Mouse (Mus musculus) embryonic facial prominence, embryonic 11.5 days (tissue): ENCODE results near the gene Cep63. TPM values are rescaled to one million over a fixed set of nuclear protein-coding genes. Genes with fewer than 3 reads are reported as not detected.

Experiments
- ATAC-seq: fragments of 200-750 bp; cut with Nextera tagmentation; replicated peaks from 2 replicates; pipeline ENCODE4 v1.8.0; 2017; ENCODE audit warnings: low read depth; ENCODE audit not compliant: insufficient number of reproducible peaks, low FRiP score, low TSS enrichment
- DNase-seq: peaks from one replicate; pipeline ENCODE4 v3.0.0-alpha.2; 2015; ENCODE audit warnings: low spot score
- H3K27ac ChIP-seq: fragments of 300-500 bp; sonication (generic); replicated peaks from 2 replicates; pipeline ENCODE4 v1.5.1; 2014; ENCODE audit warnings: mild to moderate bottlenecking, low read depth, low read length, control low read depth
- H3K27me3 ChIP-seq: fragments of 300-500 bp; sonication (generic); 2 replicates; pipeline ENCODE4 v1.6.1; 2014; ENCODE audit warnings: mild to moderate bottlenecking, low read length, moderate library complexity, mixed read lengths; ENCODE audit not compliant: control insufficient read depth, insufficient read depth
- H3K36me3 ChIP-seq: fragments of 300-500 bp; sonication (generic); replicated peaks from 2 replicates; pipeline ENCODE4 v1.6.1; 2014; ENCODE audit warnings: low read depth, mild to moderate bottlenecking, low read length, moderate library complexity, mixed read lengths; ENCODE audit not compliant: control insufficient read depth, insufficient read depth
- H3K4me1 ChIP-seq: fragments of 300-500 bp; sonication (generic); 2 replicates; pipeline ENCODE4 v1.6.1; 2014; ENCODE audit warnings: low read length, mixed read lengths; ENCODE audit not compliant: control insufficient read depth, insufficient read depth
- H3K4me2 ChIP-seq: fragments of 300-500 bp; sonication (generic); 2 replicates; pipeline ENCODE4 v1.6.1; 2014; ENCODE audit warnings: low read depth, mild to moderate bottlenecking, control low read depth, low read length, moderate library complexity
- H3K4me3 ChIP-seq: fragments of 300-500 bp; sonication (generic); 2 replicates; pipeline ENCODE4 v1.5.1; 2014; ENCODE audit warnings: low read depth, low read length, control low read depth
- H3K9ac ChIP-seq: fragments of 300-500 bp; sonication (generic); replicated peaks from 2 replicates; pipeline ENCODE4 v1.6.1; 2014; ENCODE audit warnings: mild to moderate bottlenecking, control low read depth, low read length
- H3K9me3 ChIP-seq: fragments of 300-500 bp; sonication (generic); replicated peaks from 2 replicates; pipeline ENCODE4 v1.6.1; 2016; ENCODE audit warnings: mild to moderate bottlenecking, low read length, inconsistent platforms, mixed read lengths; ENCODE audit not compliant: control insufficient read depth
- WGBS: fragments of 180-500 bp; shearing (Covaris S2); extraction: QIAGEN DNeasy Blood & Tissue Kit; methylation state at CpG from one replicate; pipeline ENCODE4 v1.1.7; 2014; 5-methylcytosine and 5-hydroxymethylcytosine counted together
- polyA plus RNA-seq: library from polyadenylated mRNA; unstranded; fragments of >200 nt; fragmentation: Nextera tagmentation; extraction: Ambion mirVana; gene quantifications from 2 replicates; pipeline ENCODE4 v1.2.1, GENCODE M21; 2014

Gene Cep63
- polyA plus RNA-seq, result 53.2 and 53.7 TPM in 2 replicates

DNA sequence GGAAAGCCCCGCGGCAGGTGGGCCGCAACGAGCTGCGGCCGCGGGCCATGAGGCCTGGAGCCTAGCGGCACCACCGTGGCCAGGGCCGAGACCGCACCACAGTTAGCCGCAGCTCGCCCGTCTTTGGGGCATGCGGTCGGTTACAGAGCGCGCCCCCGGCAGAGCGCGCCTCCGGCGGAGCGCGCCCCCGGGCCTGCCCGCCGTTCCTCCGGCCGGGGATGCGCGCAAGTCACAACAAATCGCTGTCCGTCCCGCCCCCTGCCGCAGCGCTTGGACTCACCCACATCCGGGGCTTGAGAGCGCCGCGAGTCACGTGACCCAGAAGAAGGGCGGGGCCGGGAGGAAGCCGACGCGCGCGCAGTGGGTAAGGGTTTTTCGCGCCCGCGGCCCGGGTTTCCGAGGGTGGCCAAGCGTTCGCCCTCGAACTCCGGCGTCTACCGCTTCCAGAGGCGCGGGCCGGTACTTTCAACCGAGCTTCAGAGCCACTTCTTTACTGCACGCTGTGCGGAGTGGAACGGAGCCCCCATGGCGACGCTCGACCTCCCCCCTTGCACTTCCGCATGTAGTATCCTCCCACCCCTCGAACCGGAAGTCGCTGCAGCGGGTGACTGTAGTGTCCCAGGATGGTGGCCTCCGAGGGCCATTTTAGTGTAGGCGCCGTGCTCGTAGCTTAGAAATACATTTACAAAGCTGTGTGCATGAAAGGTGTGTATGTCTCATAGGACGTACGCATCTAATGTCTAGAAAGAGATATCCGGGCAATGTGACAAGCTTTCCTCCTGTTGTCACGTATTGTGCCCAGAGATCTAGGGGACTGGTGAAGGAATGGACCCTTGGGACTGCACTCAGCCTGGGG lies at the start of gene Cep63, which contains the start of gene Anapc13:
TSS of gene Cep63 (minus strand) at position 552 of the 856 bp plus-strand sequence.
TSS of gene Anapc13 (plus strand) at position 314 of the 856 bp plus-strand sequence.
- no peaks in the 10 kb centered on the region for H3K9me3 ChIP-seq
- DNase-seq (peak; percentile 98), ATAC-seq (peak; percentile 91)
- H3K27ac ChIP-seq, result peak within 1 kb of the TSS; percentile 96
- peak within 1 kb of the TSS; percentile 76 for H3K4me2 ChIP-seq
- no peaks in the 10 kb centered on the region for H3K36me3 ChIP-seq
- peaks cover 3% of the 10 kb centered on the region; the same call in 1 of the 2 replicates for H3K4me1 ChIP-seq
- peak within 1 kb of the TSS; percentile 88 for H3K4me3 ChIP-seq
- under 1% methylated on average over 78 of the region's 84 CpGs for WGBS
- no peaks in the 10 kb centered on the region for H3K27me3 ChIP-seq
- H3K9ac ChIP-seq, result peak within 1 kb of the TSS; percentile 99

DNA sequence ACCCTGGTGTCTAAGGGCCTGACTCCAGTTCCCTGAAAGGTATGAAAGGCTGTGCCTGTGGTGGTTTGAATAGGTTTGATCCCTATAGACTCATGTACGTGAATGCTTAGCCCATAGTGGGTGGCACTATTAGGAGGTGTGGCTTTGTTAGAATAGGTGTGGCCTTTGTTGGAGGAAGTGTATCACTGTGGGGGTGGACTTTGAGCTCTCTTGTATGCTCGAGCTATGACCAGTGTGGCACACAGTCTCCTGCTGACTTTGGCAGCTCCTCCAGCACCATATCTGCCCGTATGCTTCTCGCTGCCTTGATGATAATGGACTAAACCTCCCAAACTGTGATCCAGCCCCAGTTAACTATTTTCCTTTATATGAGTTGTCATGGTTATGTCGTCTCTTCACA lies 49.6 kb upstream of the Cep63 start:
- H3K4me1 ChIP-seq, result no peaks in the 10 kb centered on the region
- no peak overlapping the region for H3K27ac ChIP-seq
- no peak overlapping the region for H3K4me2 ChIP-seq
- H3K36me3 ChIP-seq, result no peaks in the 10 kb centered on the region
- no peaks in the 10 kb centered on the region for H3K9me3 ChIP-seq
- no peak for DNase-seq
- H3K27me3 ChIP-seq, result no peaks in the 10 kb centered on the region
- H3K9ac ChIP-seq, result no peak overlapping the region
- H3K4me3 ChIP-seq, result no peak overlapping the region
- ATAC-seq, result no peak
- 82% methylated on average over 5 of the region's 5 CpGs for WGBS

DNA sequence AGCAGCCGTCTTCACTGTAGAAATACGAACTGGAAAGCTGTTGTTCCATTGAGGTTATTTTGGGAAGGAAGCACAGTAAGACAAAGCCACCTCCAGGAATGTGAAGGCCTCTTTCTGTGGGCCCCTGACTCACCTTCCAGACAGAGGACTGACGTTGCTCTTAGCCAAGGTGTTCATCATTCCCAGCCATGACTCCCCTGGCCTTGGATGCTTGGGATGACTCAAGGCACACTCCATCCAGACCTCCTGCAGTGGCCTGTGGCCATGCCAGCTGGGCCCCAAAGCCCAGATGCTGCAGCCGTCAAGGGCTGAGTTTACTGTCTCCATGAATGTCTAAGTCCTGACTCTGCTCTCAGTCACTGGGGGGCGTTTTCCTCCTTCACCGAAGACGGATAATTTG lies 47.0 kb upstream of the Cep63 start:
- ATAC-seq (no peak), DNase-seq (no peak)
- Histone ChIP-seq H3K9ac (no peak overlapping the region), H3K4me1 (no peaks in the 10 kb centered on the region), H3K4me3 (no peak overlapping the region), H3K27ac (no peak overlapping the region), H3K27me3 (no peaks in the 10 kb centered on the region), H3K4me2 (no peak overlapping the region), H3K36me3 (no peaks in the 10 kb centered on the region), H3K9me3 (no peaks in the 10 kb centered on the region)
- 54% methylated on average over 7 of the region's 7 CpGs for WGBS

DNA sequence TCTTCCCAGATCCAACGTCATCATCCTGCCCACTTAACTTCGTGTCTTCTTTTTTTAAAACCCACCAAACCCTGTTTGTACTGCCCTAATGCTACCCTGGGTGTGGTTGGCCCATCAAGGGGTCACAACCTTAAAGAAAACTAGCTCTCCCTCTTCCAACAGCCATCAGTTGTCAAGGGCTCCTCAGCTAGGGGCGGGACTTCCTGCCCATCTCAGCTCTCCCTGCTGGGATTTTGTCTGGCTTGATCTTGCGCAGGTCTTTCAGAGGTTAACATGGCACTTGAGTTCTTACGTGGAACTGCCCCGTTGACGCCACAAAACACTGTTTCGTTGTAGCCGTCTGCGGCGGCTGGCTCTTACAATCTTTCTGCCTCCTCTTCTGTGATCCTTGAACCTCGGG lies 42.6 kb upstream of the Cep63 start:
- H3K9me3 ChIP-seq, result no peaks in the 10 kb centered on the region
- H3K27ac ChIP-seq, result no peak overlapping the region
- no peaks in the 10 kb centered on the region for H3K4me1 ChIP-seq
- no peaks in the 10 kb centered on the region for H3K36me3 ChIP-seq
- no peak overlapping the region for H3K4me3 ChIP-seq
- no peak for ATAC-seq
- H3K9ac ChIP-seq, result no peak overlapping the region
- 87% methylated on average over 12 of the region's 12 CpGs for WGBS
- DNase-seq, result no peak
- no peak overlapping the region for H3K4me2 ChIP-seq
- H3K27me3 ChIP-seq, result no peaks in the 10 kb centered on the region

DNA sequence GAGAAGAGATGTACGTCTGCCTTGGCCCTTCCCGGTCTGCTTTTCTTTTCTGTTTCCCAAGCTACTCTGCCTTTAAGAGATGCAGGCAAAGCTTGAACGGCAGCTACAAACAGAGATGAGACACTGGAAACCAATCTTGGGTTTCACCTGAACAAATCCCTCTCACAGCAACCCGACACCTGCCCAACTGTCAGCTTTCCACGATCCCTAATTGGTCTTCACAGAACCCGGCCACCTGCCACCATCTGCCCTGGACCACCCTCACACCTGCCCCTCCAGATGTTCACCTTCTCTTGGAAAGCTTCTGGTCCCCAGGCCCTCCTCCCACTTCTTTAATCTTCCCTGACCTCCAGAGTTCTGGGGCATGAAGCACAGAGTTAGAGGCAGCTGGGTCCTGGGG lies 41.8 kb upstream of the Cep63 start:
- 27% methylated on average over 6 of the region's 6 CpGs for WGBS
- ATAC-seq, result no peak

DNA sequence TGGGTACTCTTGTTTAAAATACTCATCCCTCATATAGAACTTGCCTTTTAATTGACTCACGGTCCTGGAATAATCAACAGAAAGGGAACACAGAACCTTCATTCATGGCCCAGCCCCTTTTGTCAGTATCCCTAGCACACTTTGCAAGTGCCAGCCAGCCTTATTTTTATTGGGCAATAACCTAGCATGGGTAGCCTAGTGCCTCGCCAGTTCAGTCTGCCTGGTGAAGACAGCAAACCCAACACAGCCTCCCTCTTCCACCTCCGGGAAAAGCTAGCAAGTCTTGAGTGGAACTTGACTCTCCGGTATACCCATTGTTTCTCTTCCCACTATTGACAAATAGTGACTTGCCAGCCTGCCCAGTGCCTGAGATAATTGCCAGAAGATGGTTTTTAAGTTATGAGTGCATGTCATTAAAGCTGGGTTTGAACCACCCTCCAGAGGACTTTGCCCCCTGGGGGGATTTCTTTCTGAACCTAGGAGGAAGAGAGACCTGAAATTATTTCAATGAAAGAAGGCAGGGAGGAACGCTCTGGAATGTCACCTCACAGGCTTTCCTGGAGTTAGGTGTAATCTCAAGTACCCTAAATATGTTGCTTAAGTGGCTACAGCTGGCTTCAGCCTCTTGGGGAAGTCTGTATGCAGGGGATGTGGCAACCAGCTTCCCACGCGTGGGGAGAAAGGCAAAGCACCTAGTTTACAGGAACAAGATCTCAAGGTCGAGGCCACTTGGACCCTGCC lies 30.2 kb upstream of the Cep63 start:
- 40% methylated on average over 8 of the region's 8 CpGs for WGBS
- no peak overlapping the region for H3K4me3 ChIP-seq
- H3K27ac ChIP-seq, result no peak overlapping the region
- DNase-seq (peak; percentile 56), ATAC-seq (no peak)
- no peak overlapping the region for H3K4me2 ChIP-seq
- H3K9me3 ChIP-seq, result no peaks in the 10 kb centered on the region
- H3K9ac ChIP-seq, result no peak overlapping the region
- H3K27me3 ChIP-seq, result no peaks in the 10 kb centered on the region
- H3K36me3 ChIP-seq, result no peaks in the 10 kb centered on the region
- no peaks in the 10 kb centered on the region for H3K4me1 ChIP-seq

More for the DNA sequence above, 41.8 kb upstream of the Cep63 start:
- H3K9ac ChIP-seq, result no peak overlapping the region
- H3K36me3 ChIP-seq, result no peaks in the 10 kb centered on the region
- H3K4me1 ChIP-seq, result no peaks in the 10 kb centered on the region
- H3K9me3 ChIP-seq, result no peaks in the 10 kb centered on the region
- no peak overlapping the region for H3K27ac ChIP-seq
- no peak overlapping the region for H3K4me3 ChIP-seq
- H3K4me2 ChIP-seq, result no peak overlapping the region
- H3K27me3 ChIP-seq, result no peaks in the 10 kb centered on the region
- DNase-seq, result peak; percentile 59

DNA sequence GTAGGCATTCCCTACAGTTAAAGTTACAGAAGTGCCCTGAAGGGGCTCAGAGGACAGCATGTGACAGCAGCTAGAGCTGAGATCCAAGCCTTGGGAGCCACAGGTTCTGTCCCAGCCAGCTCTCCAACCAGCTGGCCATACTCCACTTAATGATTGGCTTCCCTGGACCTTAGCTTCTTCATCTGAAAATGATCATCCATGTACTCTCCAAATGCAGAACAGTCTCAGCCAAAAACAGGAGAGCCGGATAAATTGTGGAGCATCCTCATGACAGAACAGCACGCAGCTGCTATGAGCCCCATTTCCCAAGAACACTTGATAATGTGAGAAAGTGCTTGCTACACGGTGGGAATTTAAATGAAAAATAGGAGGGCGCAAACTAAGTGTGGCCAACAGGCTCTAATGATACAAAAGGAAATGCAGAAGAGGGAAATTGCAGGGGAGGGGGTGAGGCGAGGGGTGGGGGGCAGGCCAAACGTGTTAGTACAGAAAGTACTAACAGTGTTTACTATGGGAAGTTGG lies 24.9 kb upstream of the Cep63 start:
- Histone ChIP-seq H3K4me3 (no peak overlapping the region), H3K4me2 (no peak overlapping the region), H3K9me3 (no peaks in the 10 kb centered on the region), H3K9ac (no peak overlapping the region), H3K27ac (no peak overlapping the region), H3K36me3 (no peaks in the 10 kb centered on the region), H3K27me3 (no peaks in the 10 kb centered on the region), H3K4me1 (no peaks in the 10 kb centered on the region; the same call in 1 of the 2 replicates)
- ATAC-seq, result no peak
- no peak for DNase-seq
- 67% methylated on average over 6 of the region's 6 CpGs for WGBS
